Mouse (Mus musculus) olfactory bulb, adult 2 months (tissue): Measurements from ENCODE around the gene Dlgap1.

Source experiments
- CTCF ChIP-seq: fragments of 200-500 bp; IDR thresholded peaks from 2 replicates; pipeline ENCODE4 v1.5.1; 2012; ENCODE audit warnings: low read depth, mild to moderate bottlenecking, low read length, moderate library complexity; ENCODE audit not compliant: insufficient read depth
- POLR2A ChIP-seq: fragments of 200-500 bp; IDR thresholded peaks from 2 replicates; pipeline ENCODE4 v1.6.1; 2012; ENCODE audit warnings: mild to moderate bottlenecking, low read depth, low read length, moderate library complexity; ENCODE audit not compliant: insufficient read depth

DNA sequence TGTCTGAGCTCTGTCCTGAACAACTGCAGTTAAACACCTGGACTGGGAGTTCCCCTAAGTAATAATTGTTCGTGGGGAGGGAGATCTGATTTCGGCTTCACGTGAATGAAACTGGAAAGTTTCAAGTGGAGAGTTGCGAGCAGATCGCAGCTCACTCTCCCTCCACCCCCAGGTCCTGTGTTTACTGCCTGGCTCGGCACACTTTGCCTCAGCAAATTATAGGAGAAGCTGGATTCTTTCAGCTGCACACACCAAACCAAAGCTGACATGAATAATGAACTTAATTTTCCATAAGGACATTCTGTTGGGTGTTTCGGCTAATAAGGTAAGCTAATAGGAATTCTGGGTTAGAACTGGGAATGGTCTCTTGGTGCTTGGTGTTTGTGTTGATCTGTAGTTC, 592.7 kb downstream of the Dlgap1 start:
- TF ChIP-seq CTCF, result no peak
- TF ChIP-seq POLR2A, result no peak
